Mouse (Mus musculus) monocyte, adult 5-6 weeks (primary cell): ENCODE measurements around the gene Gal3st1. TPM values are rescaled to one million over a fixed set of nuclear protein-coding genes. Genes with fewer than 3 reads are reported as not detected.
"Not testable (repeated sequence)": the region's sequence is repeated elsewhere in the genome, so short reads cannot be mapped to it uniquely, and the experiment has no call there.

ENCODE experiments used
- ATAC-seq: fragments of 153-309, 156-312 bp; replicated peaks from 2 replicates; pipeline ENCODE4 v1.8.0; 2017; ENCODE audit warnings: mild to moderate bottlenecking; ENCODE audit not compliant: low TSS enrichment, insufficient number of reproducible peaks, severe bottlenecking, poor library complexity, low FRiP score
- total RNA-seq: library from RNA; stranded (forward); fragments of 200-1000, 200-491, 200-594 nt; gene quantifications from 3 replicates; pipeline ENCODE4 v1.2.3, GENCODE M21; 2017

The Gal3st1 gene
- 0.48 TPM in 1 of 3 replicates, not detected in the others for total RNA-seq

DNA sequence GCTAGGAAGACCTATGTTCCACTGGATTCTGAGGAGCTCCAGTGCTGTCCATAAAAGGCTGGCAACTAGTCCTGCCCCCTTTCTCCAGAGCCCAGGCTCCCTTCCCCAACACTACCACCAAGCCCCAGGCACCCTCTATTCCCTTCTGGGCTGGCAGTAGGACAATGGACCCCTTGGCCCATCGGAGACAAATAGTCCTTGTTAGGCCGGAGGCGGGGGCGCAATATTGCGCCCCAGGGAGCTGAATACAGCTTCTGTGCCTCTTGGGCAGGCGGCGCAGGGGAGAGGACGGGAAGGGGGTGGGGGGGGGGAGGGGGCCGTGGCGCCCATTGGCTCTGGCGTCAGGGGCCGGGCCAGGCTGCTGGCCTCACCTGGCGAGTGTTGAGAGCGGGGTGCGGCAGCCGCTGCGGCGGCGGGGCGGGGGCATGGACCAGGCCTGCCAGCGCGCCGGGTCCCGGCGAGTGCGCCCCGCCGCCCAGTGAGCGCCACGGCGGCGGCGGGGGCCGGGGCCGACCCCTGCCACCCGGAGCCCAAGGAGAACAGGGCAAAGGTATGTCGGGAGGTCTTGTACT lies at the start of gene Gal3st1:
Gal3st1 (plus strand) TSS at position 346 of the 572 bp plus-strand sequence.
- no peak for ATAC-seq

DNA sequence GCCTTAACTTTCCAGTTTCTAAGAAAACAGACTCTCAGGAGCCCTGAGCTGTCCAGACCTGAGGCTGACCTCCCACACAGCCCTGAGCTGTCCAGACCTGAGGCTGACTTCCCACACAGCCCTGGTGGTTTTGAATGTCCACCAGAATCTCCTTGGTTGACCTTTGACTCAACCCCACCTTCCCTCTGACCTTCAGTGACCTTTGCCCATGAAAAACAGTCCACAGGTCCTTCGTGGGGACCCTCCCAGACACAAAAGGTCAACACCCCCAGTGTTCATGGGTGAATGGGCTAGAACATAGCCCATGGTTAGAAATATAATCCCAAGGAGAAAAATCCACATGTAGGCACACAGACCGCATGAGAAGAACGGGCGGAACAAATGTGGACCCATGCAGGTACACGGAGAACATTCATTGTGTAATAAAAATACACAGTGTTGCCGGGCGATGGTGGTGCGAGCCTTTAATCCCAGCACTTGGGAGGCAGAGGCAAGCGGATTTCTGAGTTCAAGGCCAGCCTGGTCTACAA lies 49.6 kb upstream of the Gal3st1 start:
- no peak for ATAC-seq

DNA sequence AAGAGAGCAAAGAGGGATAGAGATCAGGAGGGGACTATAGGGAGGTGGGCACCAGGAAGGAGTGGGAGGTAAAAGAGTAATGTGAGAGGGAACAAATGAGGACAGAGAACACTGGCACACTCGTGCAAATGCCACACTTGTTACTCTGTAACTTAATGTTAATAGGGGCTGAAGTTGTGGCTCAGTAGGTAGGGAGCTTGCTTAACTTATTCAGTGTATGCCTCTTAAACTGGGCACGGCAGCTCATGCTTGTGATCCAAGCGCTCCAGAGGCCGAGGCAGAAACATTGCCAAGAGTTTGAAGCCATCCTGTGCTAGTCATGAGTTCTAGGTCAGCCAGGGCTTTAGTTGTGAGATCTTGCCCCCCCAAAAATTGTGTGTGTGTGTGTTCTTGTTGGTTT lies 48.3 kb upstream of the Gal3st1 start:
- no peak for ATAC-seq

DNA sequence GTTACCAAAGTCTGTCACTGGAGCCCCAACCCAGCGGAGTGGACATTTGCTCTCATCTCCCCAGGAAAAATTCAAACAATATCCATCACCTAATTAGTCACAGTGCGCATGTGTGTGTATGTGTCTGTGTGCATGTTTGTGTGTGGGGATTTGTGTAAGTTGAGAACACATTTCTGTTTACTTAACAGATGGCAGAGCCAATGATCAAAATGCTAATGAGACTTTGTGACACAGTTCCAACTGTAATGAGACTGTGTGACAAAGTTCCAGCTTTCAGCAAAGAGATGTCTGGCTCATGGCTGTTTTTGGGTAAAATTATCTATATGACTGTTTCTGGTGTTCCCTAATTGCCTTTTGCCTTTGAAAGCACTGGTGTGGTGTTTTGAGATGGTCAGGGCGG lies 47.1 kb upstream of the Gal3st1 start:
- no peak for ATAC-seq

DNA sequence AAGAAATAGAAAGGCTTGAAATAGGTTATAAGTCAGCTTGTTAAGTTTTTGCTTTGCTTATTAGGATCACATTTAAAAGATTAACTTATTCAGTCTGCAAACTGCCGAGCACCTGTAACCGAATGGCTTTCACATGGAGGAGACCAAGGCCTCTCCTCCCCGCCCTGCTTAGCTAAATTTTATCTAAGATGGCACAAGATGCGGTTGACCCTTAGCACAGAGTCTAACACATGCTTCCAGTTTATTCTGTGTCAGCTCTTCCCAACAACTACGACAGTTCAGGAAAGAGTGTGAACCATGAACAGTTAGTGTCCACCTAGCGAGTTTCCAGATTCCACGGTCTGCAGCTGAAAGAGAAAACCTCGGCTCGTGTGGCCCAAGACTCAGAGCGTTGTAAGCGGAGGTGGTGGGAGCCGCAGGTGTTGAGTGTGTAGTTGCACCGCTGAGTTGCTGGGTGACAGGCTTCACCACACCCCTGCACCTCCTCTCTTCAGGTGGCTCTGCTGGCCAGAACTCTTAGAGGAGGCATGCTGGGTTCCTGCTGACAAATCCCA lies 46.0 kb upstream of the Gal3st1 start:
- ATAC-seq: no peak

- ATAC-seq: no peak
These were observed 42.1 kb upstream of the Gal3st1 start for GRCm38 (mm10) chr11:3941371-3941770.

DNA sequence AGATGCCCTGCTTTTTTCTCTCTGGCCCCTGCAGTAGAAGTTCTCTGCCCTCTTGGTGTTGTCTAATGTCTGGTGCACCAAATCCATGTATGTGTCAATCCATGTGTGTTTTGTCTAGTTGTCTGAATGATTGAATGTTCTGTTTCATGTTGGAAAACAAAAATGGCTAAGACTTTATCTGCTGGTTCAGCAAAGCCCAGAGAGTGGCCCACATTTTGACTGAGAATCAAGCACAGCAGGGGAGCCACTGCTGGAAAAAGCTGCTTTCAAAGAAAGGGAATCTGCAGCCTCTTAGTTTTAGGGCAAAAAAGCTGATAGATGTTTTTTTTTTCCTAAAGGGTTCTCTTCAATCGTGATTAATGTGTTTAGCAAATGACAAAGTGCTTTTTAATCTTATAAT lies 37.0 kb upstream of the Gal3st1 start:
- ATAC-seq: no peak

DNA sequence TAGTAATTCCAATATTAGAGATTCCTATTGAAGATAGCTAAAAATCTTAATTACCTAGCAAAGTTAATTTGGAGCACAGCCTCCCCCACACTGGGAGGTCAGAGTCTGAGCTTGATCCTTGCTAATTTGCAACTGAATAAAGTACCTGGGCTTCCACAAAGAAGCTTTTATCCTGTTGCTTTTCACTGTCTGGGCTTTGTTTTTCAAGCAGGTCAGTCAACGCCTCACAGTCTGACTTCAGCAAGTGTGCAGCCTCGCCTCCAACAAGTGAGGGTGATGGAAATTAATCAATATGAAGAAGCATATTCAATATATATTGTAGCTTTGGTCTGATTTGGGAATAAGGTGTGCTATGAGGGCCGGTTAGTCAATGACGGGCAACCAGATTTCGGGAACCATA lies 28.6 kb upstream of the Gal3st1 start:
- ATAC-seq: not testable (repeated sequence)

DNA sequence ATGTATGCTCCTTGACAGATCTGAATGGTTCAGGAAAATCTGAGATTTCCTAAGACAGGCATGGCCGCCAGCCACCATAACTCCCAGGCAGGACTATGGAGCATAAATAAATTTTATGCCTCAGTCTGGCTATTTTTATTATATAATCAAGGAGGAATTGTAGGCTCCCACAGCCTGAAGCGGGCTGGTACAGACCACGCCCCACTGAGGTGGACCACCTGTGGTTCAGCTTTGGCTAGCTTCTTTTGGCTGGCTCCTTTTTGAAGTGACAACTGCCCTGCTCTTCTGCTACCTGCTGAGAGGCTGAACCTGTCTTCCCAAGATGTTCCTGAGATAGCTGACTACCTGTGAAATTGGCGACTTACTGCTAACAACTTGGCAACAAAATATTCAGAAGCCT lies 28.1 kb upstream of the Gal3st1 start:
- not testable (repeated sequence) for ATAC-seq

DNA sequence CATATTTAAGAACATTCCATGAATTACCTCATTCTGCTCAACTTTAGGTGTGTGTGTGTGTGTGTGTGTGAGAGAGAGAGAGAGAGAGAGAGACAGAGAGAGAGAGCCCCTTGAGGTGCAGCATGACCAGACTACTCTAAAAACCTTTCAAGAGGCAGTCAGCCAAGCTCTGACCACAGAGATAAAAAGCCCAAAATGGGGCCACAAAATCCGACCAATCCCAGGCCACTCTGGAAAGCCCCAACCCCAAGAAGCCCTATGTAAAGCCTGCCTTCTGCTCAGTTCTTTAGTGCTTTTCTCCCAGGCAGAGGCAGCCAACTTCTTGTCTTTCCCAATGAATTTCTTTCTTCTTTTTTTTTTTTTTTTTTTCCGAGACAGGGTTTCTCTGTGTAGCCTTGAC lies 22.5 kb upstream of the Gal3st1 start:
- ATAC-seq: no peak

DNA sequence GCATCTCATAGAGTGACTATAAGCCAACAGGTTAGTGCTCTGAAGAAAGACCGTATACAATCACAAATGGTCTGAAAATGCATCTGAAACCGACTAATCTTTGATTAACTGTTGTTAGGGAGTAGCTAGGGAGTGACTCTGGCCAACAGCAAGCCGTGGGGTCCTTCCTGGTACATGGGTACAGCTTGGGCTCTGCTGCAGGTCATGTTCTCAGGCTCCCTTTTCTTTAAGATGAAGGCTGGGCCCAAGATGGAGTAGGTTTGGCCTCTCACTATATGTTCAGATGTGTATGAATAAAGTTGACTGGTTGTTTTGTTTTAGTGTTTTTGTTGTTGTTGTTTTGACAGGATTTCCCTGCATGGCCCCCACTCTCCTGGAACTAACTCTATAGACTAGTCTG lies 21.7 kb upstream of the Gal3st1 start:
- ATAC-seq: no peak

GRCm38 (mm10) chr11:3963155-3963554 lies 20.3 kb upstream of the Gal3st1 start:
- no peak for ATAC-seq

DNA sequence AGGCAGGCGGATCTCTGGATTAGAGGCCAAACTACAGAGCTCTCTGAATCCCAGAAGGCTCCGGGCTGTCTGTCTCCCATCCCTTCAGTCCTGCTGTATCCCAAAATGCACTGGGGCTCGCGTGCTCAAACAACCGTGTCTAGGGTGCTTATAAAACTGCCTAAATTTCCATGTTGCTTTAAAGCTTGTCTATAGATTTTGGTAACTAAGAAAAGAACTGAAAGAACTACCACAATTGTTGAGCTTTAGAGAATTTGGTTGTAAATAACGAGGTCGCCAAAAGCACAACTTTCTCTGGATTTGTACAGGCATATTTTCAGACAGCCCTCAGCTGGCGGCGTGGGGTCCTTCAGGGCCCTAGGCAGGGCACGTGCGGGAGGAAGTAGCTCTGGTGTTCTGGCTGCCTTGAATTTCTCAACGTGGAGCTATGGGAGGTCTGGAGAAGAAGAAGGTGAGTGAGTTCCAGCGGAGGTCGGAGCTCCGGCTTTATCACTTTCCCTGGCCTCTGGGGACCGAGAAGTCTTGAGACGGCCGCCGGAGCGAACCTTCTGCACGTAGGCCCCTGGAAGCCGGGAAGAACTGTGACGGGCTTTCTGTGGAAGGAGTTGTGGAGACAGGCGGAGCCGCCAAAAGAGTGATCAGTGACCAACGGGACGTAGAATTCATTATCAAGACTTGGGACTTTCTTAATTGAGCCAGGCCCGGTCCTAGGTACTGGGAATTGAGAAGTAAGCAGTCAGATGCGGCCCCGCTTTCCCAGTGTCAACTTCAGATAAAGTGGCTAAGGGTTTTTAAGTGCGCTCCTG lies 19.6 kb upstream of the Gal3st1 start, which contains the start of gene Pes1:
Pes1 (plus strand) TSS at position 366 of the 806 bp plus-strand sequence.
- ATAC-seq: peak; percentile 88

- no peak for ATAC-seq
These were observed 18.8 kb upstream of the Gal3st1 start for GRCm38 (mm10) chr11:3964416-3965172.

DNA sequence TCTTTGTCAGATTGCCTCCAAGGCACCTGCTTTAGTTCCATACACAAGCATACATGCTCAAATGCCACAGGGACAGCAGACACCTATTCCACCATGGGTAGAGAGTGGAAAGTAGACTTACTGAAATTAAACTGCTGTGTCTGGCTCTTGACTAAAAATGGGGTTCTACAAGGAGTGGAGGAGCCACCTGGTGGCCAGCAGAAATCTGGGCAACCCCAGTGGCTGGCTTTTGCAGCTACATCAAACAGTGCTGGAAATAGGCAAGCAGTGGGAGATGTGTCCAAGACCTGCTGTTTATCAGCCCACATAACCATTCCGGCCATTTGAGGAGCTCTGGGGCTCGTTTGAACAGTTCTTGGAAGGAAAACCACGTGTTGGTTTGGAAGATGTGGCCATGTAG lies 13.6 kb upstream of the Gal3st1 start:
- ATAC-seq: no peak

- ATAC-seq: no peak
These were observed 13.1 kb upstream of the Gal3st1 start for GRCm38 (mm10) chr11:3970361-3970760.

- ATAC-seq: no peak
These were observed 10.4 kb upstream of the Gal3st1 start for GRCm38 (mm10) chr11:3973081-3973480.

DNA sequence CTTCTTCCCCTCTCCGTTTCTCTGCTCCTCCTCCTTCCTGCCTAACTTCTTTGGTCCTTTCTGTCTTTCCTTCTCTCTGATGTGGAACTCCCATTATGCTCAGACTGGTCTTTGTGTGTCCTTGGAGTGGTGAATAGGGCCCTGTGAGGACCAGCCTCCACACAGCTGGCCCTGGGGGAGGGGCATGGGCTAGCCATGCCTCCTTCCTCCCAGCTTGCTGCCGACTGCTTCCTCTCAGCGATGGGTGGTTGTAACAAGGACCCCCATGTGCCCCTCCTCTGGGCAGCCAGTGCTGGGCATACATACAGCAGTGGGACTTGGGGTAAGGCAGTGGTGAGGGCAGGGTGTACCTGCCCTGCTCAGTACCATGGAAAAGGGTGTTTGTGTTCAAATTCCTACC lies 9.1 kb upstream of the Gal3st1 start:
- no peak for ATAC-seq

DNA sequence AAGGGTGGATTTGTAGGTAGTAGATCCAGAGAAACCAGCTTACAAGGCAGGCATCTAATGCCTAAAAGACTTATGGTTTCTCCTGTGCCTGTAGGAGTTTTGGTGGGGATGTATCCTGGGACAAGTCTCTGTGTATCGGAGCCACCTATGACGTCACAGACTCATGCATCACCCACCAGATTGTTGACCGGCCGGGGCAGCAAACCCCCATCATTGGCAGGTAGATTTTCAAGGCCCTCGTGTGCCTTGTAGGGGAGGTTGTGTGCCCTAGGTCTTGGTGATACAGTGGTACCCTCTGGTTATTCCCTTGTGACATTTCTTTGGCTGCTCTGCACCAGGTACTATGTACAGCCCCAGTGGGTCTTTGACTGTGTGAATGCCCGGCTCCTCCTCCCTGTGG lies 6.8 kb upstream of the Gal3st1 start, which contains the start of gene 4930556J24Rik:
4930556J24Rik (minus strand) TSS at position 101 of the 400 bp plus-strand sequence.
- no peak for ATAC-seq
